Mouse (Mus musculus) left cerebral cortex, adult 2 months (tissue): ENCODE measurements around the gene Tent5c. TPM values are rescaled to one million over a fixed set of nuclear protein-coding genes. Genes with fewer than 3 reads are reported as not detected.

Experiments
- DNase-seq, 2 experiments: peaks; one replicate each; pipeline ENCODE4 v3.0.0; 2021 to 2022; ENCODE audit warnings: low spot score in 2 of 2, mixed read lengths in 1 of 2; ENCODE audit errors: extremely low spot score in 1 of 2
- H3K27ac ChIP-seq: fragments of 200-600 bp; 2 replicates; pipeline ENCODE4 v1.8.1; 2022
- H3K4me3 ChIP-seq: fragments of 200-600 bp; 2 replicates; pipeline ENCODE4 v1.8.1; 2022
- CTCF ChIP-seq: fragments of 200-600 bp; IDR thresholded peaks from 2 replicates; pipeline ENCODE4 v1.8.1; 2022; ENCODE audit warnings: antibody characterized with exemption, mild to moderate bottlenecking, moderate library complexity
- intact Hi-C: fragments of 180-260 bp; cut with DNase I; formaldehyde crosslinking; loops from one replicate; pipeline ENCODE4 v1.15.1; 2025
- total RNA-seq, 2 experiments: library from RNA; stranded (reverse); gene quantifications; 2 replicates each; pipeline ENCODE4 v1.2.3; 2021

Tent5c gene
- total RNA-seq, 2 experiments from 2014 or later, result 2.2 to 2.4 TPM

DNA sequence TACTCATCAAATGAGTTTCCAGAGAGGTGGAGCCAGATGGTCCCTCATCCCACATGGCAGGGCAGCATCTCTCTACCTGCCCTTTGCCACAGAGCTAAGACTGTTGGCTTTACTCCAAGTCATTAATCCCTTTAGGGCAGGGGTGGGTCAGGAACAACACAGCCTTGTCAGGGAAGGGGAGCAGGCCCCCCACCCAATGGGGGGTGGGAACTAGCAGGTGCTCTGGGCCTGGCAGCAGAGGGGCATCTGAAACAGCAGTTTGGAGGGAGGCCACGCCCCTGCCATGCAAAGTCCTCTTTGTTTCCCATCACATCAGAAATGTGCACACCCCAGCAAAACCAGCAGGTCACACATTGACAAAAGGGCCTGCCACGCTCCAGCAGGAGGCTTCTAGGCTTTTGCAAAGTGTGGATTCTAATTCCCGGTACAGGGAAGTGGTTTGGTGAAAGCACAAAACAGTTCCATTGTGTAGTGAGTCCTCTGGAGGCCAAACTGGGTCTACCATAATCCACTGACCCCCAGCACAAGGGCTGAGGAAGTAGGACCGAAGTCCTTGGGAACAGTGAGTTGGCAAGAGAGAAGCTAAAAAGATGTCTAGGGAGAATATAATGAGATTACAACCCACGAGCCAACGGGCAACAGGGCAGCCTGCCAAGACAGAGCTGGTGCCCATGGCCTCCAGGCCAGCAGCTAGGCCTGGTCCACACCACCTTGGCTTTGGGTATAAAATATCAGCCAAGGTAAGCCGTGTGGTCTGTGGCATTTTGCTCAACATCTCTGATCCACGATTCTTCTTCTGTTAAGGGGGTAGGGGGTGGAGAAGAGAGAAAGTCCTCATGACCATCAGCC lies 26.7 kb downstream of the Tent5c start:
- no peak overlapping the region for H3K27ac ChIP-seq
- no peak for TF ChIP-seq CTCF
- intact Hi-C loops, result no loop called here
- no peak overlapping the region for H3K4me3 ChIP-seq
- DNase-seq, result no peak

DNA sequence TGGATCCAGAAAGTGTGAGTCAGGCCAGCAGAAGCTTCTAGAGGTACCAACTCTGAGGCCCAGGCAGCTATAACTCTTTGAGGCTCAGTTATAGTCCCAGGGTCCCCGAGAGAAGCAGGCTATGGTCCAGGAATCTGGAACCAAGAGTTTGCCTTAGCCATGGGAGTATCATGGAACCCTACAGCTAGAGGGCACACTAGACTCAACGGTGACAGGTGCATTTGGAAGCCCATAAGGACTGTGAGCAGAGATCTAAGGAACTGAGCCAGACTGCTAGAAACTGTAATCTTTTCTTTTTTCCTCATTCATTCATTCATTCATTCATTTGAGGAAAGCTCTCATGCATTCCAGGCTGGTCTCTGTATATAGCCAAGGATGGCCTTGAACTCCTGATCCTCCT lies 28.6 kb downstream of the Tent5c start:
- no peak overlapping the region for H3K27ac ChIP-seq
- DNase-seq, result no peak
- no peak overlapping the region for H3K4me3 ChIP-seq
- no peak for TF ChIP-seq CTCF
- intact Hi-C loops, result no loop called here

DNA sequence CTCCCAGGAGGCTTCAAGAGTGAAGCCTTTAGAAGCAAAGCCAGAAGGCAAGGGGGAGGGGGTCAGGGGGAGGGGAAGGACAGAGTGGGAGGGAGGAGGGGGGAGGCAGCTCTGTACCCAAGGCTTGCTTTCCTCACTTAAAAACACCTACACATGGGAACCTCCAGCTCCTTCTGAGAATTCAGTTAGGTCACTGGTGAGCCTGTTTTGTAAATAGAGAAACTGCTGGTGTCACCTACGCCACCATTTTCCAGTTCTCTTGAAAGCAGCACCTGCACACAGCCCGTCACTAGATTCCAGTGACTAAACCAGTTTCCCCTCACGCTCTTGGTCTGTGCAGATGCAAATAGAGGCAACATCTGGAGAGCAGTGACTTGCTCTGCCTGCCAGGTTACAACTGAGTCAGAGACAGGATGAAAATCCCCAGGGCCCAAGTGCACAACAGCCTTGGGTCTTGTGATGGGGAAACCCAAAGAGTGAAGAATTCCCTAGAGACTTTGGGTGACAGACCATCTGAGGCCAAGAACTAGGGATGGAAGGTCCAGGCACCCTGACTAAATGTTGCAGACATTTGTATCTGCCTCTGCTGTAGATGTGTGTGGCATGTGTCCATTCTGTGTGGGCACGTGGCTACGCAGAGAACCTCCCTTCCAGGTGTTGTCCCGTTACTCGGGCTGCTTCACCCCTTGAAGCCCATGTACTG lies 45.2 kb downstream of the Tent5c start:
- no peak overlapping the region for H3K4me3 ChIP-seq
- no peak for DNase-seq
- TF ChIP-seq CTCF, result no peak
- H3K27ac ChIP-seq, result no peak overlapping the region
- intact Hi-C loops, result no loop called here

DNA sequence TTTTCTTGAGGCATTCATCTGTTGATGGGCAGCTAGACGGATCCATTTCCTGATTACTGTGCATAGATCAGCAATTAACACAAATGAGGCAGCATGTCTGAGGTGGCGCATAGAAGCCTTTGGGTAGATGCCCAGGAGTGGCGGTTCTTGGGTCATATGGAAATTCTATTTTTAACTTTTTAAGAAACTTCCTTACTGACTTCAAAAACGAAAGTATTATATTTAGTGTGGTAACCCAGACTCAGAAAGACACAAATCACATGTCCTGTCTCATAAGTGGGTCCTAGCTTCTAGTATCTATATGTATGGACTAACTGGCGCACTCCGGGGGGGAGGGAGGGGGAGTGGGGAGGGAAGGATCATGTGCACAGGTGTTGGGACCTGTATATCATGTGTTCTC lies 46.6 kb downstream of the Tent5c start:
- no peak for DNase-seq
- intact Hi-C loops, result no loop called here
- Histone ChIP-seq H3K27ac (no peak overlapping the region), H3K4me3 (no peak overlapping the region)
- TF ChIP-seq CTCF, result no peak

DNA sequence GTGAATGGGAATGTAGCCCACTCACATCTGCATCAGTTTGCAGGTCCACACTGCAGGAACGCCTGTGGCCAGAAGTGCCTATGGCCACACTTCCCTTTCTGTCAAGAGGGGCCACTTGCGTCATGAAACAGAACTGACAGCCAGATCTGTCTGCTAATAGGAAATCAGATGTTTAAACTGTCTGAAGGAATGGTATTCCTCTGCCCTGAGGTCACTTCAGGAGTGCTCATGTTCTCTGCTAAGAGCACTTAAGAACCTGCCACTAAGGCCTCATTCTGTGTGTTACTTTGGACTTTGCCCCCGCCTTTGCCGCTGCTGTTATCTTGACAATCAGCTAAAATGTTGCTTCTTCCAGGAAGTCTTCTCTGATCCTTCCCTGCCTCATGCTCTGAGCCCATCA lies 48.4 kb downstream of the Tent5c start:
- no peak for DNase-seq
- no peak for TF ChIP-seq CTCF
- Histone ChIP-seq H3K27ac (no peak overlapping the region), H3K4me3 (no peak overlapping the region)
- intact Hi-C loops, result no loop called here

DNA sequence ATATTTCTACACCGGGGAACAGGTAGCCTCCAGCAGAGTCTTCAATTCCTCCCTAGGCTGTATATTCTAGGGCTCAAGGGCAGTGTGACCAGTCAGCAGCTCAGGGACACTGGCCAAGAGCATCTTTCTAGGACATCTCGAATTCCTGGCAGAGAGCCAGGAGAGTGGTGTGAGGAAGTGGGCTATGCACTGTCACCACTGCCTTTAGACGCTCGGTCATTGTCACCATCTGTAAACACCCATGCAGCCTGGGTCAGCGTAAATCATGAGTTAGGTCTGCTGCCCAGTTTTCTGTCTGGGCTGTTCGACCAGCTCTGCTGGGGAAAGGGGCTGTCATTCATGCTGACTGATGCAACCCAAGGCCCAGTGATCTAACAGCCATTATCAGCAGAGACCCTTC lies 49.1 kb downstream of the Tent5c start:
- DNase-seq, result peak in 1 of 2 experiments; percentile 22
- no peak overlapping the region for H3K4me3 ChIP-seq
- no peak for TF ChIP-seq CTCF
- H3K27ac ChIP-seq, result no peak overlapping the region
- intact Hi-C loops, result no loop called here

DNA sequence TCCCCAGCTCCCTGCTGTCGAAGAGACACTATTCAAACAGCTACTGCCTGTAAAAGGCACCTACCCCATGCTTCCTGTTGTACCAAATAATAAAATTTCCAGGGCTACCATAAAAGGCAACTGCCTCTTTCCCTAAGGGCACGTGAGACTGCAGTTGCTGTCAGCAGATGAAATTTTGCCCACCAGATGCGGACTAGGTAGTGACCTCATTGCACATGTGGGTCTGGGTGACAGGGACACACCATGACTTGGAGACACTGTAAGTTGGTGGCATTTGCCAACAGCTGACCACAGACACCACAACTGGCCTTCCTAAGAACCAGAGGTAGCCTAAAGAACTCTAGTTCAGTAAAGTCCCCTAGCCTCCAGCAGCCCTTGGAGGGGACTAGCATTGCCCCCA lies 50.0 kb downstream of the Tent5c start:
- intact Hi-C loops, result no loop called here
- Histone ChIP-seq H3K4me3 (no peak overlapping the region), H3K27ac (no peak overlapping the region)
- DNase-seq, result no peak
- TF ChIP-seq CTCF, result no peak

DNA sequence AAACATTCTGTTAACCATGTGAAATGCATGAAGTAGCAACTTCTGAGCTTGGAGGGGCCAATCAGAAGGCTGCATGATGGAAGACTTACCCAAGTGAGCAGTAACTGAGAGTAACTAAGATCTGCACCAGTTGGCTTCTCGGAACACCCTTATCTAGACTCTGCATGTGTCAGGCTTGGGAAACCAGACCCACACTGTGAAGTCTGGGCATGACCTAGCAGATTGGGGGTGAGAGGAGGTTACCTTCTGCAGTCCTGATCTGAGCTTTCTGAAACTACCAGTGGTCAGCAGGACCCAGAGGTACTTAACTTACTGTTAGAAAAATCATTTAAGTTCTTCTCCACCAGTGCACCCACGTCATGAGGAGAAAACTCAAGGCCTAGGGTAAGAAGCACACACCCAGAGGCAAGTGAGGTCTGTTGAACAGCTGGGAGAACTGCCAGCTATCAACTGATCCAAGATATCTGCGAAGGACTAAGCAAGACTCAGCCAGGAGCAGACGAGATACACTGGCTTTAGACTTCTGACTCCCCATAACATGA lies 50.6 kb downstream of the Tent5c start:
- intact Hi-C loops, result no loop called here

DNA sequence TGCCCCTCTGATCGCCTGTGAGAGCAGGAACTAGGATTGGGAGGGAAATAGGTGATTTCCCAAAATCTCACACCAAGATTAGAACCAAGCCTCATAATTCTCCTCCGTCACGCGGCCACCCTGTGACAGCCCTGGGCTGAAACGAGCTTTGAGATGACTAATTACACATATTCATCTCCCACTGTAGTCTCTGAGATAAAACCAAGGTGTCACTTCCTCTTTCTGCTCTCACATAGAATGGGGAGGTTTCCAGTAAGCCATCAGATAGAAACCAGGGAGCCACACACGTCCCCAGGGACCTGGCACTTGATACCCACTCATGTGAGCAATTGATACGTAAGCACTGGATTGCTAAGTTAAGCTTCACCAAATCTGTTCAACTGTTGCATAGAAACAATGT lies 52.4 kb downstream of the Tent5c start:
- intact Hi-C loops, result no loop called here
- no peak for DNase-seq
- TF ChIP-seq CTCF, result no peak
- H3K4me3 ChIP-seq, result no peak overlapping the region
- H3K27ac ChIP-seq, result no peak overlapping the region

More for the DNA sequence above, 50.6 kb downstream of the Tent5c start:
- H3K27ac ChIP-seq, result no peak overlapping the region
- H3K4me3 ChIP-seq, result no peak overlapping the region
- TF ChIP-seq CTCF, result no peak
- no peak for DNase-seq

DNA sequence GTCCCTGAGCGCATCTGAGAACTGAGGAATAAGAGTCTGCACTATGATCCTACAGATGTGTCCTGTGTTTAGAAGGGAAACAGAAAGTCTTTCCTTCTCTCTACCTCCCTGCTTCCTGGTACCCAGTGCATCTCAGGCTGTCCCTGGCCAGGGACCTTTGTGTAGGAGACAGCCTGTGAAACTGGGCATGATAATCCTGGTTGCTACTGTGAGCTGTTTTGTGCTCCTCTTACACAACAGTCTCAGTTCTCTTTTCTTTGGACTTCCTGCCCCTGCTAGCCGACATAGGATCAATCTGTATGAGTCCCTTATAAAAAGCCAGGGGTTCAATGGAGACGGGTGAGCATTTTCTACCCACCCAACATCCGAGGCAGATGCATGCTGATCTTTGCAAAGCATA lies 57.4 kb downstream of the Tent5c start:
- no peak for TF ChIP-seq CTCF
- intact Hi-C loops, result no loop called here
- Histone ChIP-seq H3K4me3 (no peak overlapping the region), H3K27ac (no peak overlapping the region)
- no peak for DNase-seq

DNA sequence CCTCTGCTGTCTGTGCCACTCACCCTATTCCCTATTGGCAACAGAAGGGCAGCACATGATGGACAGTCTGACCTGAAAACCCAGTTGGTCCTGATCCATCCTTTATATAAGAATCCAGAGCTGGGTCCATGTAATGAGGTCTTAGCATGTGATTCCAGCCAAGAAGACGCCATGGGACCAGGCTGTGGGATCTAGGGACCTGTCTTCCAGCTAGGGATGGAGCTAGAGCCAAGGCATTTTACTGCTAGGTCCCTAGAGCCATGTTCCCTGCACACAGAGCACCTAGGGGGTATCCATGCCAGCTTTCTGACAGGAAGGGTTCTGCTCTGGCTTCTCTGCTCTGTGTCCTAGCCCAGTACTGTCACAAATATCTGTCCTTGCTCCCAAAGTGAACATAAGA lies 58.4 kb downstream of the Tent5c start:
- Histone ChIP-seq H3K27ac (peak overlapping the region; percentile 32; the same call in 1 of the 2 replicates), H3K4me3 (no peak overlapping the region)
- DNase-seq, result no peak
- TF ChIP-seq CTCF, result no peak
- intact Hi-C loops, result no loop called here

DNA sequence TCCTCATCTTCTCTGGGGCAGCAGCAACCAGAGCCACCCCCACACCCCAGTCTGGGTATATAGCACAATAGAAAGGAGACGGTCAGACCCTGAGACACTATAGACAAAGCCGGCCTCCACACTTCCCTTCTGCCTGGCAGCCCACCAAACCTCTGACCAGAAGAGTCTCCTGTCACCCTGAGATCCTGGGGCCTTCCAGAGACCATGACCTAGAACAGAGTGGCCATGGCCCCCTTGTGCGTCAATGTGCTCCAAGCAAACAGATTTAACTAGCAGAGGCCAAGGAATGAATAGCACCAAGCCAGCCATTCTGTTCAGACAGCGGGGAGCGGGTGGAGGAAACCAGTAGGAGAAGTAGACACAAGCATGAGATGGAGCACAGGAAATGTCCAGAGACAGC lies 59.0 kb downstream of the Tent5c start:
- Histone ChIP-seq H3K4me3 (no peak overlapping the region), H3K27ac (peak overlapping the region; percentile 38)
- no peak for DNase-seq
- intact Hi-C loops, result no loop called here
- TF ChIP-seq CTCF, result no peak
